Mouse (Mus musculus) adrenal gland, adult 10 weeks (tissue): ENCODE measurements around the gene Mmp25. TPM values are rescaled to one million over a fixed set of nuclear protein-coding genes. Genes with fewer than 3 reads are reported as not detected.

Experiments
- polyA plus RNA-seq: library from polyadenylated mRNA; stranded (reverse); fragments of 350-450 nt; fragmentation: Illumina TruSeq; extraction: RNeasy Lipid Tissue Mini Kit (QIAGEN cat#74804); gene quantifications from one replicate; pipeline ENCODE4 v1.2.3, GENCODE M21; 2014; ENCODE audit warnings: low read depth, low replicate concordance

Gene Mmp25
- polyA plus RNA-seq: not detected

GRCm38 (mm10) chr17:23644613-23645495, at the start of gene Mmp25:
Mmp25 (minus strand) TSS chr17:23645277.

GRCm38 (mm10) chr17:23683856-23684672, 39.0 kb upstream of the Mmp25 start, which contains the start of gene Cldn9:
Cldn9 (minus strand) TSS chr17:23684026.

GRCm38 (mm10) chr17:23679127-23679835, 34.2 kb upstream of the Mmp25 start, which contains the start of gene Cldn6:
Cldn6 (plus strand) TSS chr17:23679249.

GRCm38 (mm10) chr17:23677236-23677679, 32.2 kb upstream of the Mmp25 start, which contains the start of gene Tnfrsf12a:
Tnfrsf12a (minus strand) TSS chr17:23677468.

GRCm38 (mm10) chr17:23673424-23674073, 28.5 kb upstream of the Mmp25 start, which contains the start of the genes Hcfc1r1 and Thoc6:
Hcfc1r1 (plus strand) TSS chr17:23673596.
Thoc6 (minus strand) TSS chr17:23673882.

GRCm38 (mm10) chr17:23660117-23660875, 15.2 kb upstream of the Mmp25 start, which contains the start of gene Bicdl2:
Bicdl2 (plus strand) TSS chr17:23660506.

GRCm38 (mm10) chr17:23600641-23601622, 44.1 kb downstream of the Mmp25 start, which contains the start of gene Zscan10:
Zscan10 (plus strand) TSS chr17:23600856.

GRCm38 (mm10) chr17:23598582-23599552, 46.2 kb downstream of the Mmp25 start, which contains the start of gene Zfp13:
Zfp13 (minus strand) TSS chr17:23599487.

Other genes with a start within 250 kb of the Mmp25 start
- not detected for gene Vmn2r117, start 165.6 kb downstream of the Mmp25 start, polyA plus RNA-seq
- 0.70 TPM for gene Zfp213, start 81.0 kb downstream of the Mmp25 start, polyA plus RNA-seq
- not detected for gene Zfp13, start 45.8 kb downstream of the Mmp25 start, polyA plus RNA-seq
- not detected for gene Zscan10, start 44.4 kb downstream of the Mmp25 start, polyA plus RNA-seq
- not detected for gene Bicdl2, start 15.2 kb upstream of the Mmp25 start, polyA plus RNA-seq
- gene Hcfc1r1, start 28.3 kb upstream of the Mmp25 start, polyA plus RNA-seq: 11.7 TPM
- gene Thoc6, start 28.6 kb upstream of the Mmp25 start, polyA plus RNA-seq: 3.1 TPM
- 4.1 TPM for gene Tnfrsf12a, start 32.2 kb upstream of the Mmp25 start, polyA plus RNA-seq
- gene Cldn6, start 34.0 kb upstream of the Mmp25 start, polyA plus RNA-seq: not detected
- not detected for gene Cldn9, start 38.7 kb upstream of the Mmp25 start, polyA plus RNA-seq
- gene 1520401A03Rik, start 77.5 kb upstream of the Mmp25 start, polyA plus RNA-seq: 0.58 TPM
- gene Pkmyt1, start 81.1 kb upstream of the Mmp25 start, polyA plus RNA-seq: not detected
- gene Paqr4, start 95.6 kb upstream of the Mmp25 start, polyA plus RNA-seq: 3.3 TPM
- not detected for gene Kremen2, start 100.6 kb upstream of the Mmp25 start, polyA plus RNA-seq
- 1.2 TPM for gene Flywch1, start 126.3 kb upstream of the Mmp25 start, polyA plus RNA-seq
- 1.0 TPM for gene Flywch2, start 140.8 kb upstream of the Mmp25 start, polyA plus RNA-seq
- gene Srrm2, start 145.3 kb upstream of the Mmp25 start, polyA plus RNA-seq: 189 TPM
- 32.6 TPM for gene Elob, start 183.9 kb upstream of the Mmp25 start, polyA plus RNA-seq
- not detected for gene Prss33, start 190.8 kb upstream of the Mmp25 start, polyA plus RNA-seq
- not detected for gene Prss32, start 198.6 kb upstream of the Mmp25 start, polyA plus RNA-seq
- not detected for gene Prss41, start 198.9 kb upstream of the Mmp25 start, polyA plus RNA-seq
- gene Prss21, start 222.8 kb upstream of the Mmp25 start, polyA plus RNA-seq: not detected
- gene Dcpp1, start 235.6 kb upstream of the Mmp25 start, polyA plus RNA-seq: not detected
- not detected for gene Dcpp2, start 235.6 kb upstream of the Mmp25 start, polyA plus RNA-seq